Mouse (Mus musculus): ENCODE results near the gene Zcchc14. TPM values are rescaled to one million over a fixed set of nuclear protein-coding genes. Genes with fewer than 3 reads are reported as not detected.
A peak's percentile ranks its signal among the peaks of the same experiment; 100 is the strongest.
"Not testable (repeated sequence)": the region's sequence is repeated elsewhere in the genome, so short reads cannot be mapped to it uniquely, and the experiment has no call there.

Gene Zcchc14
- 16.9 and 22.7 TPM in 2 replicates for polyA plus RNA-seq (2012; rRNA removed)

DNA sequence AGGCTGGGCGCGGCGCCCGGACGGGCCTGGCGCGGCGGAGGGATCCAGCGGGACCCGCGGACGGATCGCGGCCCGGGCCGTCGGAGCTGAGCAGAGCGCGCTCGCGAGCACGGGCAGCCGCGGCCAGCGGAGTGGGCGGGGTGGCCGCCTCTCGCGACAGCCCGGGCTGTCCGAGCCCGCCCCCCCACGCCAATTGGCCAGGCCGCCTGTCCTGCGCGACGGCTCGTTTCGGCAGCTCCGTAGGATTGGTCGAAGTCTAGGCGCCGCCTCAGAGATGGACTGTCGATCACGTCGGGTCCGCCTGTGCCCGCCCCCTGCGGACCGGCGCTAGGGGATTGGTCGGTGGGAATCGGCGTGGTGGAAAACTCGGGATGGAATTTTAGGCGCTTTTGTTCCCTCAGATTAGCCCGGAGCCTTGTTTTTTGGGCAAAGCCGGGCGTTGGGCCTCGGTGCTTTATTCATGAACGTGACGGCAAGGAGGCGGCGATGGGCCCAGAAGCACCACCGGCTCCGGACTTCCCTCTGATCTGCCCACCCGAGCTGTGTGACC lies at the start of gene Zcchc14:
Zcchc14 (minus strand) TSS at position 128 of the 550 bp plus-strand sequence.
- DNase-seq (ENCODE audit: low spot score), result peak; percentile 93

DNA sequence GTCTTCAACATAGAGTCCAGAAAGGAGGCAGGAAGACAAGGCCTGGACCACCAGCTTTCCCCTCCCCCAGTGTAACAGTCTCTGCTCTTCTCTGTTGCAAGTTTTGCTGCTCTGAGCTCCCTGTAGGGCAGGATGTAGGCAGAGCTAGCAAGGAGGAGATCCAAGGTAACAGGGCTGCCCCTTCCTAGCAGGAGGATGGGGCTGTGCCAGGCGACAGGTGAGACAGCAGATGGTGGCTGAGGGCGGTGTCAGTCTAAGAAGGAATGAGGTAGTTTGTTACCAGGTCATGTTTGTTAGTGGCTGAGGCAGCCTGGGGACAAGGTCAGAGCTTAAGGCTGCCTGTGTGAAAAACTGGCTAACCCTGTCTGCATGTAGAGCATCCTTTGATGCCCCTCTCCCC lies 47.2 kb upstream of the Zcchc14 start:
- DNase-seq (ENCODE audit: low spot score), result no peak

DNA sequence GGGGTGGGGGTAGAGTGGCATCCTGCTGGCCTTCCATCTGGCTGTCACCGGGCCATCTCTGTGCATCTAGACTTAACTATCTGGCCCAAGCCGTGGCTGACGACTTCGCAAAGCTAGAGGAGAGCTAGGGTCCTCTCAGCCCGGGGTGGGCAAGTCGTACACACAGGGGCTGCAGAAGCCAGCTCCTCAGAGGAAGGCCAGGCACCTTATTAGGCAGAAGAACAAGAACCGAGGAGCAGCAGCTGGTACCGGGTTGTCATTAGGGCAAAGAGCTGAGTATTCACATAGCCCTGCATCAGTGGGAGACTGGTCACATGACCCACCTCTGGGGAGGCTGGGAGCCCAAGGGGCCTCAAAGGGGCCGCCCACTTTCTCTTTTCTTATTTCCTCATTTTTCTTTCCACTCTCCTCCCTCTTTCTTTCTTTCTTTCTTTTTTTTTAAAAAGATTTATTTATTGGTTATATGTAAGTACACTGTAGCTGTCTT lies 46.0 kb upstream of the Zcchc14 start:
- no peak for DNase-seq (ENCODE audit: low spot score)

DNA sequence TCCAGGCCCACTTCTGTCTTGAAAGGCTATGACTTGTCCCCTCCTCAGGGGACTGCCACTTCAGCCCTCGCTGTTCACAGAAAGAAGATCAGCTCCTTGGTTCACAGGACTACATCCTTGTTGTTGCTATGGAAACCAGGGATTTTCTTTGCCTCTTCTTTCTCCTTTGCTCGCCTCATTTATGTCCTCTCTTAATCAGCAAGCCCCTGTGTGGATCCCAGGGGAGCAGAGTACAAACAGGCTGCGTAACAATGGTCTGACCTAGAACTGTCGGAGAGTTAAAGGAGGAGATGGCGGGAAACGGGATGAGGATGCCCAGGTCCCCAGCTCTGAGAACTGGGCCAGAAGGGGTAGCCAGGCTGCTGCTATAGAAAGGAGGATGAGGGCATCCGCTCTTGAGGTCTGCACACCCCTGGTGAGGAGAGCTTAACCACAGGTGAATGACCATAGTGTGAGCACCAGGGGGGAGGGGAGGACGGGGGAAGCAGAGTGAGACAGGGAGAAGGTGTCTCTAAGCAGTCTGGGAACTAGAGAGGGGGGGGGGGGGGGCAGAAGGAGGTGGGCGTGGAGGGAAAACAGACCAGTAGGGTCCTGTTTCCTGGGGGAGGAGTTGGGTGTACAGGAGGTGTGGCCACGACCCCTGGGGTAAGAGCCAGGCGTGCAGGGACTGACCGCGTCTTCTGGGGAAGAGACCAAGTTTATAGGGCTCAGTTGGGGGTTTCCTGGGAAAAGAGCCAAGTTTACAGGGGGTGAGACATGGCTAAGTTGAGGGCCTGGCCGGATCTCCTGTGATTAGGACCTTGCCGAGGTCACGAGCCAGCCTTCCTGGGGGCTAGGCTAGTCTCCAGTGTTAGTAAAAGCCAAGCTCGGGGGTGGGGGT lies 45.3 kb upstream of the Zcchc14 start:
- no peak for DNase-seq (ENCODE audit: low spot score)

DNA sequence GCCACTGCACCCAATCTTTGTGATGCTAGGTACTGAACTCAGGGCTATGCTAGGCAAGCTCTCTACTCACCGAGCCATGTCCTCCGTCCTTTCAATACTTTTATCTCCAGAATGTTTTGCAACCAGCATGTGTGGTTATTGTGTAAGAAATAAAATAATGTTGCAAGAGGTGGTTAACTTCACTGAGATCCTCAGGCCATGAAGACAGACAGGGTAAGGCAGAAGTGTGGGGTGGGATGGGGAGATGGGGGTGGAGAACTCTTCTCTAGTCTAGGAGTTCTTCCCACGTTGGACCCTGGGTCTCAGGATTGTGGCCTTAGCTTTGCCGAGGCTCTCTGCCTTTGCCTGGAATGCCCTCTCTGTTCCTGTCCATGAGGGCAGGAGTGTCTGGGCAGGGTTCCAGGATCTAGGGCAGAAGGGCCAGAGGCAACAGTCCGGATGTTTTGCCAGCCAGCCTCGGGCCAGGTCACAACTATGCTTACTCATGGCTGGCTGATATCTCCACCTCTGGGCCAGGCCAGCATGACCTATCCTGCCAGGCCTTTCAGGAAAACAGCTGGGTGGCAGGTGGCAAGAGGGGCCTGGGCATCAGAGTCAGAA lies 43.0 kb upstream of the Zcchc14 start:
- no peak for DNase-seq (ENCODE audit: low spot score)

DNA sequence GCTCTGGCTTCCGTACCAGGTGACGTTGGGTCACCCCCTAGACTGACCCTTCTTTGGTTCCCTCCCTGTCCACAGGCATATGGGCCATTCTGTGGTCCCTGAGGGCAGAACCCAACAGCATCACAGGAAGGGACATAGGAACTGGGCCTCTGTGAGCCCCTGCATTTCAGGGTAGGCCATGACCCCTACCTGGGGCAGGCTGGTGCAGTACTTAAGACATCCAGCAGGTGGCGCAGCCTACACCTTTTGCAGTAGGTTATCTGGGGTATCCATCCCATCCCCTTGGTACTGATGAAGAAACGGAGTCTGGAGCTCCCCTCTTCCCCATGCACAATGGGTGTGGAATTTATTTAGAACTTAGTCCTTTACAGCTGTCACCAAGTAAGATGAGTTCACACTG lies 41.8 kb upstream of the Zcchc14 start:
- DNase-seq (ENCODE audit: low spot score), result peak; percentile 32

DNA sequence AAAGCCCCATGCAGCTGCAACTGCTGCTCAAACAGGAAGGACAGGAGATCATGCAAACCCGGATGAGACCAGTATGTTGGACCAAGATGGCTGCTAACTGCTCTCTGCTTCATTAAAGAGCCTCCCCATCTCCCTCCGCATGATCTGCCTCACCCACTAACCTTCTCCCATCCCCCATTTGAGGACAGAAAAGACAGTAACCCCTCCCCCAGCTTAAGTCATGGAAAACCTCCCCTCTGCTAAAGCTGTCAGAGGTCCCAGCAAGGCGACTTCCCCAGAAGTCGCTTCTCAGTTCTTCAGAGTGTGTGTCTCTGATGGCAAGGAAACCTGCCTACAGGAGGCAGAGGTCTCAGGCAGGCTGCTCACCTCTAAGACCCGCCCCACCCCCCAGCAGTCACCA lies 35.8 kb upstream of the Zcchc14 start:
- DNase-seq (ENCODE audit: low spot score), result no peak

DNA sequence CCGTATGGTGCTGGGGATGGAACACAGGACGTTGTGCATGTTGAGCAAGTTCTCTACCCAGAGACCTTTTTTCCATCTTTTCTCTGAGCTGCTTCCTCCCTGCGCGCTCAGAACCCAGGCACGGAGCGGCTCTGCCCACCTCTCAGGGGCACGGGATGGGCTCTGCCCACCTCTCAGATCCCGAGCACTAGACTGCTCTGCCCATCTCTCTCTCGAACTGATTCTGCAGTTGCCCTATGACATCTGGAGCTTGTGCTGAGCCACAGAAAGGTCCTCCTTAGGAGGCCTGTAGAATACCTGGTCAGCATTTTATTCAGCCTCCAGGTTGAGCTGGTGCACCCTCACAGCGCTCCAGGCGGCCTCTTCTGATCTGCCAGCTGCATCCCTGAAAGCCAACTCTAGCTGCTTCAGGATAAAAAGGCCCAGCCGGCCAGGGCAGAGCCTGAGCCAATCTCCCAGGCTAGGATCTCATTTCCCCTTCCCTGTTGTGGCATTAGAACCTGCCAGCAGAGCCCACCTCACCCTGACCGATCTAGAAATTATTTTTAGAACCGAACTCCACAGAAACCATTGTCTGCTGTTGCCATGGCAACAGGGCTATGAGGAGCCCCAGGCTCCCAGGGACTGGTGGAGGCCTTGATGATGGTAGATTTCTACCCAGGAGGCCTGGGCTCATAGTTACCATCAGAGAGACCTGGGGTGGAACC lies 34.9 kb upstream of the Zcchc14 start:
- no peak for DNase-seq (ENCODE audit: low spot score)

DNA sequence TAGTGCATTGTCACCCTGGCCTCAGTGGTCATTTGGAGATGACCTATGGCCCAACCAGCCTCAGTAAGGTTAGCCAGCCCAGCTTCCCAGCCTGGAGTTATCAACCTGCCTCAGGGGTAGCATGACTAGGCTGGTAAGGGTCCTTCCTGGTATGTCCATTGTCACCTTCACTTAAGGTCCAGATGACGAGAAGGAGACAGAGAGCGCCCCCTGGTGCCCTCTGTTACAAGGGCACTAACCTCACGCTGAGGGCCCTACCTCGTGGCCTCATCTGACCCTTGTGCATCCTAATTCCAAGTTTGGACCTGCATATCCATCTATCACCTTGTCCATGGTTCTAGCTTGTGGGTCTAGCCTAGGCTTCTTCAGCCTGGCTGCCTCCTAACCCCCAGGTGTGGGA lies 32.7 kb upstream of the Zcchc14 start:
- DNase-seq (ENCODE audit: low spot score), result peak; percentile 37

DNA sequence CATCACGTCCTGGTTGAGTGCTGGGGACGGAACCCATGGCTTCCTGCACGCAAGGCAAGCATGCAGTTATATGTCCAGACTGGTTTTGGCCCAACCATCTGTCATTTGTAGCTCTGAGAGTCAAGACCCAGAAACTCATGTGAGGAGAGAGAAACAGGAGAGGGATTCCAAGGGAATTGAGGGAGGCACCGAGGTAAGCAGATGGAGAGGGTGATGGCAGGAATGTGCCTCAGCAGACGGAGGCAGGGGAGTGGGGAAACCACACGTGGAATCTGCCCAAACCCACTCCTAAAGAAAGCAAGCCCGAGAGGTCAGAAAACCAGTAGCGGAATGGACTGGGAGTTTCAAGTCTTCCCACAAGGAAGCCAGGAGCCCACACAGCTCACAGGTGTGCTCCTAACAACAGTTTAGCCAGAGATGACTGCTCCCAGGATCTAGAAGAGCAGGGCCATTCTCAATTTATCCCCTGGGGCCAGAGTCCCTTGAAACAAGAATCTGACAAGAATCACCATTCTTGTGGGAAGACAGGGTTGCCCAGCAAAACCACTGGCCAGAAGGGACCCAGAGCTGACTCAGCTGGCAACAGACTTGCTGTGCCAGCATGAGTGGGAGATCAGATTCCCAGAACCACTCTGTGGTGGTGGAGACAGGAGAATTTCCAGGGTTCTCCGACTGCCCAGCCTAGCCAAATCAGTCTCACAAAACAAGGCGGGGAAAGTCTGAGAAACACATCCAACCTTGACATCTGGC lies 30.6 kb upstream of the Zcchc14 start:
- no peak for DNase-seq (ENCODE audit: low spot score)

DNA sequence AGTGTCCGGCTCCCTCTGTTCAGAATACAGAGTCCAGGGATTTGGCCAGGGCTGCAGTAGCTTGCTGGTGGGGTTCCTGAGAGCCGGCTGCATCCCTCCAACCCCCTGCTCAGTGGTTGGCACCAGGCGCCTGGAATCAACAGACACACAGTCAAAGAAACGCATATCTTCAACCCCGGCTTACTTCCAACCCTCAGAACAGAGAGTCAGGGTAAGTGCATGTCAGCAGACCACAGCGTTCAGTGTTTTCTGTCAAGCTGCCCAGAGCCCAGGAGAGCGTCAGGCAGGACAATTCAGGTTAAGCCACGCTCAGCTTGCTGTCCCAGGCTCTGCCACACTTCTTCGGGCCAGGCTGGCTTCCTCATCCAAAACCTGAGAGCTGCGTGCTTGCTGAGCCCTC lies 28.8 kb upstream of the Zcchc14 start:
- no peak for DNase-seq (ENCODE audit: low spot score)

DNA sequence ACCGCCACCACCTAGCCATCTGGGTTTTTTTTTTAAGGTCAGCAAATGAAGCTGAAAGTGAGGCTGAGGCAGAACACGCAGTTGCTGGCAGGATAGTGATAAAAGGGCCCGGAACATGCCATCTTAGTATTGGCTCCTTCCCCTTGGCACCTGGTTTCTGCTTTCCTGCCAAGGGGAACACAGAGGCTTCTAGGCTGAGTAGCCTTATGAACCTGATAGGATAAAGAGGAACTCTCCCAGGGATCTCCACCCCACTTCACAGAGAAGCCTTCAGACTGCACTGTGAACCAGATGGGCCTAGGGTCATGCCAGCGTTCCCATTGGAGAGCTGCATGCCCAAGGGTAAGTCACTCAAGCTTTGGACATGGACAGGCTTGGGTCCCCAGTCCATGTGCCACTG lies 28.2 kb upstream of the Zcchc14 start:
- DNase-seq (ENCODE audit: low spot score), result no peak

DNA sequence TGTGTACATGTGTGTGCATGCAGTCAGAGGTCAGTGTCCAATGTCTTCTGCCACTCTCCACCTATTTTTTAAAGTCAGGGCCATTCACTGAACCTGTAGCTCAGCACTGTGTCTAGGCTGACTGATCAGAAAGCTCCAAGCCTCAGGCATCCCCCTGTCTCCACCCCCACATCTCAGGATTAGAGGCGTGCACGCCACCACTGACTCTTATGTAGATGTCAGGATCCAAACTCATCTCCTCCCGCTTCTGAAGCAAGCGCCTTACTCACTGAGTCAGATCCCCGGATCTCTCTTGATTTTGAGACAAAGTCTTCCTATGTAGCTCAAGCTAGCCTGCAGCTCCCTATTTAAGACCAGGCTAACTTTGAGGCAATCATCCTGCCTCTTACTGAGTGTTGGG lies 26.0 kb upstream of the Zcchc14 start:
- DNase-seq (ENCODE audit: low spot score), result no peak

DNA sequence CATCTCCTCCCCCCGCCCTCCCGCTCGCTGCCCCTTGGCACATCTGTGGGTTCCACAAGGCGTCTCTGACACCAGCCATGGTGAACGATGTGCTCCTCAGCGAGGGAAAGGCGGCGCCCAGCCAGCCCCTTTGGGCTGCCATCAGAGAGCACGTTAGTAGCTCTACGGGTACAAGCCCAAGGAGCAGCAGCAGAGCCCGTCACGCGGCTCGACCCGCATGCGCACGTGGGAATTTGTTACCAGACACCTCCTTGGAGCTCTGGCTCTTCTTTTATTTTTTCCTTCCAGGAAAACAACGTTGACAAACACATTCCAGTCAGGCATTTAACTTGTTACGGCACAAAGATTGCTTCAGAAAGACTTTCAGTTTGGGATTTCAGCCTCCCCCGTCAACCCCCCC lies 23.0 kb upstream of the Zcchc14 start:
- DNase-seq (ENCODE audit: low spot score), result no peak

DNA sequence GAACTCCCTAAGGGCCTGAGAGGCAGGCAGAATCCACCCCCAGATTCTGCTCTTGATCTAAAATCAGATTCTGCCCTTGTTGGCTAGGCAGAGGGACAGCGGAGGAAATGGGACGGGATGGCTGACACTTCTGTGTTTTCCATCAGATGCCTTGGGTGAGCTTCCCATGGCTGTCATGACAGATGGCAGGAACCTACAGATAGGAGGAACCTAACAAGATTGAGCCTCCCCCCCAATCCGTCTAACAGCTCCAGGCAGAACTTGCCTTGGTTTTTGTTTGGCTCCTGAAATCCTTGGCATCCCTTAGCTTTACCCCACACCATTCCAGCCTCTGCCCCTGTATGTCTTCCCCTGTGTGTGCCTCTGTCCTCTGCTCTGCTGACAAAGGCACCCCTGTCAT lies 22.5 kb upstream of the Zcchc14 start:
- DNase-seq (ENCODE audit: low spot score), result no peak

DNA sequence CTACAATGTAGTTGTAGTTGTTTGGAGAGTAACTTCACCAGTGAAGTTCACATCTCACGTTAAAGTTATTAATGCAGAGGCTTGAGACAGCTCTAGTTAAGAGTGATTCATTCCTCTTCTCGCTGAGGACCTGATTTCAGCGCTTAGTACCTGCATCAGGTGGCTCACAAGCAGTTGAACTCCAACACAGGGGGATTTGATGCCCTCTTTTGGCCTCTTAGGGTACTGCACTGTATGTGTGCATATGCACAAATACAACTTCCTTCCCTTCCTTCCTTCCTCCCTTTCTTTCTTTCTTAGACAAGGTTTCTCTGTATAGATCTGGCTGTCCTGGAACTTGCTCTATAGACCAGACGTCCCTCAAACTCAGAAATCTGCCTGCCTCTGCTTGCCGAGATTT lies 21.8 kb upstream of the Zcchc14 start:
- DNase-seq (ENCODE audit: low spot score), result no peak

DNA sequence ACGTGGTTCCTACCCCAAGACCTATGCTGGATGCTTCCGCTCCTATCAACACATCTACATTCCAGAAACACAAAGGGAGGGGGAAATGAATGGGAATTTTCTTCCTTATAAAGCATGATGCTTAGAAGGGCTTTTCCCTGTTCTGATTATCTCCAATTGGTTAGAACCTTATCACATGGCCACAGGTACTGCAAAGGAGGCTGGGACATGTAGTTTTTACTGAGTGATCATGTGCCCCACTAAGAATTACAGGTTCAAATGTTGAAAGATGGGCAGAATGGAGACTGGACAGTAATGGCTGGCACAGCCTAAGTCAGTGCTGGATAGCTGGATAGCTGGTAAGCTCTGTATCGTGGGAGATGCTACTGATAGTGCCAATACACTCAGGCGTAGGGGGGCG lies 21.2 kb upstream of the Zcchc14 start:
- no peak for DNase-seq (ENCODE audit: low spot score)

DNA sequence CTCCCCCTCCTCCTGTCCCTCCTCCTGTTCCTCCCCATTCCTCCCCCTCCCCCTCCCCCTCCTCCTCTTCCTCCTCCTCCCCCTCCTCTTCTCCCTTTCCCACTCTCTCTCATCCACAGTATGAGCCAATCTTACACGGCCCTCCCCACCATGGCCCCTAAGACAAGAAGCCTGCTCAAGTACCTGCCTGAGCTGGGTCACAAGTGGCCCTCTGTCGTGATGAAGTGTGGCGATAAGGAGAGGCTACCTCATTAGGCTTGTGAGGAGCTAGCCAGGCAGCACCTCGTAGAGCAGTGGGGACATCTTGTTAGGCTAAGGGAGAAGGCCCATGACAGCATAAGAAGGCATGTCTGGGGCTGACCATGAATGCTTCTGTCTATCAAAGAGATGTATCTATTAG lies 20.5 kb upstream of the Zcchc14 start:
- DNase-seq (ENCODE audit: low spot score), result no peak

DNA sequence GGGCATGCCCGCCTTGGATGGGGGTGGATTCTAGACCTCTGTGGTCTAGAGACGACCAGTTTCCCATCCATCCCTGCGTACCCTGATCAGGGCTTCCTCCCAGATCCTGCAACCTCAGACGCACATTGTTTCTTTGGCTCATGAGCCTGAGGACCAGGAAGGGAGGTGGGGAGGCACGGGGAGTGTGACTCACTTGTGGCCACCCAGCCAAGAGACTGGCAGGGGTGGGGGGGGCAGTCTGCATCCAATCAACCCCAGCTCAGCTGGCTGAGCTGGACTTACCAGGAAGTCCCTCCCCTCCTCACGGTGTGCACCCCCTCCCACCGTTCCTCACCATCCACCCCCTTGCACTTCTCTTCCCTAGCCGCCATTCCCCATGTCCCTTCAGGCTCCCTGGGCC lies 16.5 kb upstream of the Zcchc14 start:
- no peak for DNase-seq (ENCODE audit: low spot score)

DNA sequence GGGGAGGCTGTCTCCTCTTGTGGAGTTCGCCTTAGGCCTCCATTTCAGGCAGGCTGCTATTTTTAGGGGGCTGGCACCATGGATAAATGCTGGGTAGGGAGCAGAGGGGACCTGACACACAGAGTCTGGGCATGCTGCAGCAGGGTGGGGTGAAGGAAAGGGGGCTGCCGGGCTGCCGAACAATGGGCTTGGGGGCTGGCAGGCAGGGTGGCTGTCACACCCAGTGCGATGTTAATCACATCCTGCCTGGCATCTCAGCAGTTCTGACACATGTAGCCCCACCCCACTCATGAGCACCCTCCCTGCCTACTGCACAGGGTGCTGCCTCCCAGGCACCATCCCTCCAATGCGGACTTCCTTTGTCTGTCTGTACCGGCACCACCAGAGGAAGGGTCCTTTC lies 15.9 kb upstream of the Zcchc14 start:
- no peak for DNase-seq (ENCODE audit: low spot score)

DNA sequence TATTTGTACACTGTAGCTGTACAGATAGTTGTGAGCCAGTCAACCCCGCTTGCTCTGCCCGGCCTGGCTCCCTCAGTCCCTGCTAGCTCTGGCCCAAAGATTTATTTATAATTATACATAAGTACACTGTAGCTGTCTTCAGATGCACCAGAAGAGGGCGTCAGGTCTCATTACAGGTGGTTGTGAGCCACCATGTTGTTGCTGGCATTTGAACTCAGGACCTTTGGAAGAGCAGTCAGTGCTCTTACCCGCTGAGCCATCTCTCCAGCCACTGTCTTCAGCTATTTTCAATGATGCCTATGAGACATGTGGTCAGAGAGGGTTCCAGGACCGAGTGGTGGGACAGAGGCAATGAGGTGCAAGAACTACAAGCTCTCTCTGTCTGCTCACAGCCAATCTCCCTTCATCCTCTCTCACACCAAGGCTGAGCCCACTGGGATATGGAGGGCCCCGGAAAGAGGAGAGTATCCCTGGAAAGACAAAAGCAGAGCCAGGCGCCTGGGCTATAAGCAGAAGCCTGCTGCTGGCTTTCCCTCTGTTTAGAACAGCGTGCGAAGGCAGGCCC lies 15.3 kb upstream of the Zcchc14 start:
- not testable (repeated sequence) for DNase-seq (ENCODE audit: low spot score)

All from urinary bladder, adult 2 months (tissue).